Mouse (Mus musculus) MN1 (cell line): ENCODE results near the gene Zfp62.
A peak's percentile ranks its signal among the peaks of the same experiment; 100 is the strongest.

Experiments
- DNase-seq: peaks from one replicate; pipeline ENCODE4 v3.0.0-alpha.2; 2016; ENCODE audit warnings: low spot score

Gene Zfp62

GRCm38 (mm10) chr11:49248974-49249700 lies 46.0 kb downstream of the Zfp62 start:
- no peak for DNase-seq

DNA sequence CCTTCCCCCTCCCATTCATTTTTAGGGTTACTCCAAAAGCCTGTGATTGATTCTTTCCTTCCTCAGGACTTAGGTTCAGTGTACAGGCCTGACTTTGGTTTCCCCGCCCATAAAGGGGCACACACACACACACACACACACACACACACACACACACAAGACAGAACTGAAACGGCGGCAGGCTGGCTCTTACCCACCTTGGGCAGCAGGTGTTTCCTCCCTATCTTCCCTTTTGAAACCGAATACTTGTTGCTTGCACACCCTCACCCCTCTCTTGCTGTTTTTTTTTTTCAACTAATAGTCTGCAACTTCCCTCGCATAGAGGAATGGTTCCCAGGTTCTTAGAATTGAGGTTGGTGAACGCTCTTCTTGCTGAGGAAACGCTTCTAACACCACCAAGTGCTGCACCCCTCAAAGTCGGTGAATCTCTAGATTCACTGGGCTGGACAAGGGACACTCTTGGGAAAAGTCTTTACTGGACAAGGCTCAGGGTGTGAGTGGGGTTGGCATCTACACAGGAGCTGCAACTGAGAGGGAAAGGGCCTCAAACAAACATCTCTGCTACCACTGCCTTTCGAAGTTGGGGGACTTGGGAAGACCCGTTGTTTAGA lies 46.8 kb downstream of the Zfp62 start:
- no peak for DNase-seq

DNA sequence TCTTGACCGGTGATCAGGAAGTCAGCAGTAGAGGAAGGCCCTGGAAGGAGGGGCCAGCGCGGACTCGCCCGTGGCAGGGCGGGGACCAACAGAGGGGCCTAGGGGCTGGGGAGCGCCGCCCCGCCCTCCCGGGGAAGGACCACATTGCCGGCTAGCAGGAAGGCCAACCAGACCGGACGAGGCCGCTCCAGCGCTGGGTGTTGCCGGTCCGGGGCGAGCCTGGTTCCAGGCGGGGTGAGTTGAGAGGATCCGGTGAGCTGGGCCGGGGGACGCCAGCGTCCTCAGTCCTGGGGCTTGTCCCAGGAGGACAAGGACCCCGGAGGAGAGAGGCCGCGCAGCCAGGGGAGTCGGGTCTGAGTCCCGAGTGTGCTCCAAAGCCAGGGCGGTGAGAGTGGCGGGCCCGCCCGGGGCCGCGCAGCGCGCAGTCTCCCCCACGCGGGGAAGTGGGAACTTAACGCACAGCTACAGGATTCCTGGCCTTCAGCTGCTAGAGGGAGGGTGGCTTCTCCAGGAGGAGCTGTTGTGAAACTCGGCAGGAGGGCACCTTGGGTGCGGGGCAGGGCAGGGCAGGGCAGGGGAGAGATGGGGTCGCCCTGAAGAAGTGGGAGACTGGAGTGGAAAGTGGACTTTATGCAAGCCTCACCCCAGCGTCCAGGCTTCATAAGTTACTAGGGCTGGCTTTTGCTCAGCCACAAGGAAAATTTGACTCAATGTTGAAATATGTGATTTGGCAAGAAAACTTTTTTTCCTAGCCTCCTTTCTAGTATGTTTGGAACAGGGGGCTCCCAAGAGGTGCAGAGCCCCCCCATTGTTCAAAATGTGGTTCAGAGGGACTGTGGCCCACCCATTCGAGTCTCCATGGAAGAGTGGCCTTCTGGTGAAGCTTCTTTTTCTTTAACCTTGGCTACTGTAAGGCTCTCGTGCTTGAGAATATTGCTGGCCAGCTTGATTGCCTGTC lies 47.6 kb downstream of the Zfp62 start:
- DNase-seq, result peak; percentile 87

DNA sequence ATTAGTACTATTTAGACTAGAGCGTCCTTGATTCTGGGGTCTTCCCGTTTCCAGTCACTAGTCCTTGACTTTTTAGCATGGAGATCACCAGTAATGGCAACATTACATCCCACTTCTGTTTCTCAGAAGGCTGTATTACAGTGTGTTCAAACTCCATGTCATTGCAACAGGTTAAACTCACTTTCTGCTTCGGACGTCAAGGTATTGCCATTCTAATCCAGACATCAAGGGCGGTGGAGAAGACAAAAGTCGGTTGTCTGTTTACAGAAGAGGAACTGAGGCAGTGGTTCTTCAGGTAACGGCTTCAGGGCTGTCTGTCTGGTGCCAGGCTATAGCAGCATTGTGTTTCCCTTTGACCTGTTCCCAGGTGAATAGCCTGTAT lies 48.3 kb downstream of the Zfp62 start:
- DNase-seq, result no peak

DNA sequence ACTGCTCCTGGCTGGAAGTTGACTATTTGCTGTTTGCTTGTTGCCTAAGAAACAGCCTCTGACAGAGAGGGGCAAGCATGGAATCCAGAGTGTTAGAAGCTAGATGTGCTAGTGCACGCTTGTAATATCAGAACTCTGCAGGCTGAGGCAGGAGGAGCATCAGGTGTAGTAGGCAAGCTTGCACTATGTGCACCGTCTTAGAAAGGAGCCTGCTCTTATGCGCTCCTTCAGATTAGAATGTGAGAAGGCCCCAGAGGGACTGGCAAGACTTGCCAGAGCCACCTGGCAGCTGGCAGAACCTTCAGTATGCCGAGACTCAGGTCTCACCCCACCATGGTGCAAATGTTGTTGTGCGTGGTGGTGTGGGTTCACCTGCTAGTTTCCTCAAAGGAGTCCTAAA lies 49.0 kb downstream of the Zfp62 start:
- DNase-seq, result no peak

DNA sequence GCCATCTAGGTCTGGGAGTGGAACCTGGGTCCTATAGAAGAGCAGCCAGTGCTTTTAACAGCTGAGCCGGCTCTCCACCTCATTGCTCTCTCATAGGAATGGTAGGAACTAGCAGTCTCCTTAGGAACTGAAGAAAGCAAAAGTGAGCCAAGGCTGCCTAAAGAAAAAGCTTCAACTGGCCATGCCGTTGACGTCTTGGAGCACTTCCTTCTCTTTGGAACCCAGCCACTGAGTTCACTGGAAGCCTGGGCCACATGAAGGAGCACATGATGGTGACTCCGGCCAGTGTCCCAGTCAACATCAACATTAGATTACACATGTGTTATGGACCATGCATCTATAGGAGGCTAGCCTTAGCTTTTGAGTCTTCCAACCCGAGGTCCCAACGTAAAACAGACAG lies 49.9 kb downstream of the Zfp62 start:
- no peak for DNase-seq

DNA sequence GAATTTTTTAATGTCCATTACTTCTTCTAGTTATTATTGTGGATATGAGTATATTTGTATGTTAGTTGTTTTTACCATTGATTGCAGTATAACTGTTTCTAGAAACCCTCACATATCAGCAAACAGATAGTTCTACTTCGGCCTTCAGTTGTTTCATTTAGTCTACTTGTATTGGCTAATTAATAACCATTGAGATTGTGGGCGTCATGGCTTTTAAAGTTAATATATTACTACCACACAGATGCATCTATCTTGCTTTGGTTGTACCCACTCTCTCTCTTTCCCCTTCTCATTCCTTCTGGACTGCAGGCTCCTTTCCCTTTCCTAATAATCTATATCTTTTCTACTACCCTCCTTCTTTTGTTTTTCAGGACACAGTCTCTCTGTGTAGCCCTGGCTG lies 56.2 kb downstream of the Zfp62 start:
- no peak for DNase-seq

- no peak for DNase-seq
Observed at GRCm38 (mm10) chr11:49259829-49260228, 56.7 kb downstream of the Zfp62 start.

DNA sequence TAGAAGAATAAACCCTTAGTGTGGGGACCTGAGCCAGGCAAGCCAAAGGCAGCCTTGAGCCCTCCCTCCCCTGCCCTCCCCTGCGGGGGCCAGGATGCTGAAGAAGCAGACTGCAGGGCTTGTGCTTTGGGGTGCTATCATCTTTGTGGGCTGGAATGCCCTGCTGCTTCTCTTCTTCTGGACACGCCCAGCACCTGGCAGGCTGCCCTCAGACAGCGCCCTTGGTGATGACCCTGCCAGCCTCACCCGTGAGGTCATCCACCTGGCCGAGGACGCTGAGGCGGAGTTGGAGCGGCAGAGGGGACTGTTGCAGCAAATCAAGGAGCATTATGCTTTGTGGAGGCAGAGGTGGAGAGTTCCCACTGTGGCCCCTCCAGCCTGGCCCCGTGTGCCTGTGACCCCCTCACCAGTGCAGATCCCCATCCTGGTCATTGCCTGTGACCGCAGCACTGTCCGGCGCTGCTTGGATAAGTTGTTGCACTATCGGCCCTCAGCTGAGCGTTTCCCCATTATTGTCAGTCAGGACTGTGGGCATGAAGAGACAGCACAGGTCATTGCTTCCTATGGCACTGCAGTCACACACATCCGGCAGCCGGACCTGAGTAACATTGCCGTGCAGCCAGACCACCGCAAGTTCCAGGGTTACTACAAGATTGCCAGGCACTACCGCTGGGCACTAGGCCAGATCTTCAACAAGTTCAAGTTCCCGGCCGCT lies 57.7 kb downstream of the Zfp62 start:
- peak; percentile 92 for DNase-seq

DNA sequence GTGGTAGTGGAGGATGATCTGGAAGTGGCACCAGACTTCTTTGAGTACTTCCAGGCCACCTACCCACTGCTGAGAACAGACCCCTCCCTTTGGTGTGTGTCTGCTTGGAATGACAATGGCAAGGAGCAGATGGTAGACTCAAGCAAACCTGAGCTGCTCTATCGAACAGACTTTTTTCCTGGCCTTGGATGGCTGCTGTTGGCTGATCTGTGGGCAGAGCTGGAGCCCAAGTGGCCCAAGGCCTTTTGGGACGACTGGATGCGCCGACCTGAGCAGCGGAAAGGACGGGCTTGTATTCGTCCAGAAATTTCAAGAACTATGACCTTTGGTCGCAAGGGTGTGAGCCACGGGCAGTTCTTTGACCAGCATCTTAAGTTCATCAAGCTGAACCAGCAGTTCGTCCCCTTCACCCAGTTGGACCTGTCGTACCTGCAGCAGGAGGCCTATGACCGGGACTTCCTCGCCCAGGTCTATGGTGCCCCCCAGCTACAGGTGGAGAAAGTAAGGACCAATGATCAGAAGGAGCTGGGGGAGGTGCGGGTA lies 58.3 kb downstream of the Zfp62 start:
- no peak for DNase-seq

- no peak for DNase-seq
Observed at GRCm38 (mm10) chr11:49262286-49262685, 59.2 kb downstream of the Zfp62 start.

- no peak for DNase-seq
Observed at GRCm38 (mm10) chr11:49263149-49263548, 60.1 kb downstream of the Zfp62 start.

DNA sequence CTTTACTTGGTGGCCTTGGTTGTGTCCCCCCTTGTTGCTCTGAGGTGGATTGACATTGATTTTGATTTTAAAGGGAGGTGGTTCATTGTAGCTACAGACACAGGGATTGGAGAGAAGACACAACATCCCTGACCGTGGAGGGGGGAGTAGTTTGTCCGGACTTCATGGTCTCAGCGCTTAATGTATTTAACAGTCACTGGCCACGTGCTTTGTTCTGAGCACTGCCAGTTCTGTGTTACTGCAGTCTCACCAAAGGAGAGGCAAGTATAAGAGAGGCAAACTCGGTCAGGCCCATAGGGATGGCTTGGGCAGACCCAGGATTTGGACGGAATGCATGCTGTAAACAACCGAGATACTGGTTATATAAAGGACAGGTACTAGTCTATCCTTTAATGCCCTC lies 61.0 kb downstream of the Zfp62 start:
- no peak for DNase-seq

- DNase-seq, result no peak
Observed at GRCm38 (mm10) chr11:49264622-49265021, 61.5 kb downstream of the Zfp62 start.

GRCm38 (mm10) chr11:49265101-49265500 lies 62.0 kb downstream of the Zfp62 start:
- DNase-seq, result no peak

DNA sequence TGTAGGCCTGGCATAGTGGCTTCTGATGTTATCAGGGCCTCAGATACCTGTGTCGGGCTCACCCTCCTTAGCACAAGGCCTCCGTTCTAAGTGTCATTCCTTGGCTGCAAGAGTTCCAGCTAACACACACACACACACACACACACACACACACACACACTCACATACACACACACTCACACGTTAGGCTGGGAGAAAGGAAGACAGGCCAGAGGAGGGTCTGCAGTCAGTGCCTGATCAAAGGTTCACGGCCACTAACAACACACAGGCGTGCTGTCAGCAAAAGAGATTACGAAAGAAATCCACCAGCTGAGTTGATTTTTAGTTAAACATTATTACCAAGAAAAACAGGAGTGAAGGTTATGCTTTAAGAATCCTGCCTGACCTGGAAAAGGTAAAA lies 63.6 kb downstream of the Zfp62 start:
- DNase-seq, result no peak

- DNase-seq, result no peak
Observed at GRCm38 (mm10) chr11:49267316-49267715, 64.2 kb downstream of the Zfp62 start.

GRCm38 (mm10) chr11:49267970-49268579 lies 65.0 kb downstream of the Zfp62 start:
- DNase-seq, result no peak
